Mouse (Mus musculus): ENCODE results near the gene Pgap1.

DNA sequence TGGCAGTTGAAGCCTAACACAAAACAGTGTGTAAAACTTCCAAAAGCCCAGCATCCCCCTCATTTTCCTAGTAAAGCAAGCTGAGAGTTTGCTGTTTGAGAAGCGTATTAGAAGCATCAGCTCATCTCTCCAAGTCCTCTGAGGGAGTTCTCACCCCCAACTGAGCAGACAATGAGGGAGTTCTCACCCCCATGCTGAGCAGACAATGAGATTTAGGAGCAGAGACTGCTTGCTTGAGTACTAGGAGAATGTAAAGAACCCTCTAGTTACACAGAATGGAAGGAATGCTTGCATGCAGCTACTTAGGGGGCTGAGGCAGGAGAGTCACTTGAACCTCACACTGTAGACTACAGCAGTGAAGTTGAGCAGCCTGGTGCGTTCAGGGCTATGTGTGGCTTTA, 59.0 kb downstream of the Pgap1 start:
- no peak for TF ChIP-seq POLR2A (IDR thresholded peaks at IDR 0.05; ENCODE audit: insufficient read depth, low read depth, low read length)
- TF ChIP-seq EP300 (IDR thresholded peaks at IDR 0.05; ENCODE audit: insufficient read depth, low read depth, low read length) = no peak

All from heart, adult 2 months (tissue).